In the genomic region with DNA sequence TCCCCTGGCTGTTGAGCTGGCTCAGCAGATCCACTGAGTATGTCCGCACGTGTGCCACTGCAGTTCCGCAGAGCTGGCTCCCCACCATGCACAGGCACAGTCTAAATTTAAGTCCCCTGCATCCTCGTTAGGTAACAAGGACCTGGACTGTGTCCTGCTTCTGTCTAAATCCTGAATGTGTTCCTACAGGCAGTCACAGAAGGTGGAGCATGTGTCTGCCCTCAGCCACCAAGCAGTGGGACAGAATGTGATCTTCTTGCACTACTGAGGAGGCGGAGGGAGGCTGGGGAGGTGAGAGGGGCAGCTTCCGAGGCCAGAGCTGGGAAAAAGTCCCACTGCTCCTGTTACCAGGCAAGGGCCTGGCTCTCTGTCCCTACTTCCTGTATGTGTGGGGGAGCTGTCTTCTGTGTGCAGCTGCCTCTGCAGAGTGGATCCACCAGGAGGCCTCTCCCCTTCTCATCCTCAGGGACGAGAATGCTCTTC, we compare ENCODE assay signal across 8 mouse cellular contexts. TPM values are rescaled to one million over a fixed set of nuclear protein-coding genes. Genes with fewer than 3 reads are reported as not detected.
DNase-seq lines count a peak whose midpoint lies in the region; ATAC-seq lines count a peak whose summit lies in the region.

No protein-coding gene starts in this region.

- peaks cover 44% of the 10 kb centered on the region for H3K4me1 ChIP-seq in limb, embryonic 10.5 days

- peaks cover 8% of the 10 kb centered on the region for H3K27me3 ChIP-seq in limb, embryonic 10.5 days (ENCODE audit: low read depth, poor library complexity, severe bottlenecking)

- H3K9me3 ChIP-seq in limb, embryonic 10.5 days (replicated peaks), result no peaks in the 10 kb centered on the region

- H3K4me3 ChIP-seq in limb, embryonic 10.5 days, result no peak overlapping the region

- peak overlapping the region; percentile 51 for H3K27ac ChIP-seq in limb, embryonic 10.5 days

- peak; percentile 56 for ATAC-seq in frontal cortex, adult (ENCODE audit: low TSS enrichment)
- ATAC-seq in erythroblast, adult 5-6 weeks (replicated peaks; ENCODE audit: low FRiP score, poor library complexity, severe bottlenecking), result no peak

- no peak for DNase-seq in frontal cortex, postnatal 14 days (ENCODE audit: low spot score in 2 of 2)
- peak; percentile 65 for DNase-seq in cerebellum, adult 11 months
- peak; percentile 75 for DNase-seq in heart, adult 8-10 months (ENCODE audit: low spot score)
- DNase-seq in limb, embryonic 10.5 days (ENCODE audit: low spot score), result no peak
- DNase-seq in layer of hippocampus, adult 18-20 months (ENCODE audit: low spot score in 2 of 2), result no peak
- DNase-seq in embryo, embryonic 9.5 days (ENCODE audit: extremely low spot score), result no peak

- no peaks in the 10 kb centered on the region for H3K36me3 ChIP-seq in limb, embryonic 10.5 days

- 63% methylated on average over 7 of the region's 7 CpGs for WGBS in limb, embryonic 10.5 days

RNA-seq across cellular contexts. Expression of gene Abtb1, which starts 57.1 kb away (rescaled TPM):
- 10 to 100 TPM; 18.8 to 27.6 (median 23.8) TPM for total RNA-seq in heart, adult 8-10 months (2022)
- 22.9 and 25.3 TPM in 2 replicates for polyA plus RNA-seq in limb, embryonic 10.5 days (2016; fragmentation: Nextera tagmentation; extraction: Ambion mirVana)
- 78.6 and 90.1 TPM in 2 replicates for total RNA-seq in erythroblast, adult 5-6 weeks (2015; ENCODE audit: low replicate concordance)
- 218 and 344 TPM in 2 replicates for total RNA-seq in erythroblast, adult 5-6 weeks (2017; ENCODE audit: low replicate concordance)
- total RNA-seq in layer of hippocampus, adult 18-20 months (2021), result 10 to 100 TPM; 32.5 to 35.4 TPM

Comparison
In these comparisons a context has a peak if more than half of its experiments do, and no peak if none do; other contexts are left out.
1. DNase-seq: peak in cerebellum, adult 11 months (single experiment) and heart, adult 8-10 months (single experiment); none in frontal cortex, postnatal 14 days (0 of 2), limb, embryonic 10.5 days (single experiment), layer of hippocampus, adult 18-20 months (0 of 2) and embryo, embryonic 9.5 days (single experiment).